Mouse (Mus musculus): Measurements from ENCODE around the gene Gpr19.

Gpr19 gene

DNA sequence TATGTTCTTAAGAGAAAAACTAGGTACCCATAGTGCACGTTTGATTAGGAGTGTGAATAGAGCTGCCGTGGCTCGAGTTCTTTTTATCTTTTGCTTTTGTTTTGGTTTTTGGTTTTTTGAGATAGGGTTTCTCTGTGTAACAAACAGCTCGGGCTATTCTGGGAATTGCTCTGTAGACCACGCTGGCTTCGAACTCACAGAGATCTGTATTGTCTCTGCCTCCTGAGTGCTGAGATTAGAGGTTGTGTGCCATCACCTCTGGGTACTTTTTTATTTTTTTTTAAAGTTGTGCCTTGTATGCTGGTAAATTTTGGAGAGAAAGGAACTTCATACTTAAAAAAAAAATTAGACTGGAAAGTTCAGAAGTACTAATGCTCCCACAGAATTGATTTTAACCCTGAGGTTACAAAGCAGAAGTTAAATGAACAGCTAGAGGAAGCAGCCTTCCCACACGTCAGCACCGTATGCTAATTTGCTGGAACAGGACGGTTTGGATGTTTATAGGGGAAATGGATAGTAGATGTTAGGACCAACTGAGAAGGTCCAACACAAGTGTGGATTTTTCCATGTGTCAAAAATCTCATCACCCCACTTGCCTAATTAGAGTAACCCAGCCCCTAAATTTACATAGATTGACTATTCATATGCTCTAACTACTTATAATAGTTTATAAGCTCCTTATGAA lies 24.3 kb upstream of the Gpr19 start:
- no peak for DNase-seq (ENCODE audit: extremely low spot score)

DNA sequence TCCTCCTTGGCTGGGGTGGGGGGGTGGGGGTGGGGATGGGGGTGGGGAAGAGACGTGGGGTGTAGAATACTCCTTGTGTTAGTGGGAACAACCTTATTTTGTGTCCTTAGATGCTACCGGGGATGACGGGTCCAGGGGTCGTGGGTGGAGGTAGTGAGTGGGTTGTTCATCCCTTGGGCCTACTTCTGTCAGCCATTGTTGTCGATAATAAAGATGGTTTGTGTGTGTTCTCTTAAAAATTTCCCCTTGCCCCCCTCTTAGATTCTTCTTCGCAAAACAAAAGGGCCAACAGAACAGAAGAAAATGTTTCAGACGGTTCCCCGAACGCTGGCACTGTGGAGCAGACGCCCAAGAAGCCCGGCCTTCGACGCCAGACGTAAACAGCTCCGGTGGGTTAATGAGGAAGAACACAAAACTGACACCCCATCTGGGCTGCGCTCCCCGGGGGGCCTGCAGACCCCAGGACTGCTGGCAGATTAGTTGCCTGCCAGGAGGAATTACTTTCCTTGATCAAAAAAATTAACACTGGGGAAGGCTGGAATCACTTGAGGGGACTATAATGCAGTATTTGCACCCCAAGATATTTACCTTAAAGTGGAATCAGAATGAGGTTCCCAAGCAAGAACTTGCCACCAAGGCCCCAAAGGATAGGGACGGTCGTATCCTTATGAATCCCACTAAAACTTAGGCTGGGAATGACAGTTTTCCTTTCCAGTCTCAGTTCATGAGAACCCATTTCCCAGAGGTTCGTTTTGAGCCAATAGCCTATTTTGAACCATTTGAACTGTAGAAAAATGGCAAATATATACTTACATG lies 23.5 kb upstream of the Gpr19 start:
- no peak for DNase-seq (ENCODE audit: extremely low spot score)

DNA sequence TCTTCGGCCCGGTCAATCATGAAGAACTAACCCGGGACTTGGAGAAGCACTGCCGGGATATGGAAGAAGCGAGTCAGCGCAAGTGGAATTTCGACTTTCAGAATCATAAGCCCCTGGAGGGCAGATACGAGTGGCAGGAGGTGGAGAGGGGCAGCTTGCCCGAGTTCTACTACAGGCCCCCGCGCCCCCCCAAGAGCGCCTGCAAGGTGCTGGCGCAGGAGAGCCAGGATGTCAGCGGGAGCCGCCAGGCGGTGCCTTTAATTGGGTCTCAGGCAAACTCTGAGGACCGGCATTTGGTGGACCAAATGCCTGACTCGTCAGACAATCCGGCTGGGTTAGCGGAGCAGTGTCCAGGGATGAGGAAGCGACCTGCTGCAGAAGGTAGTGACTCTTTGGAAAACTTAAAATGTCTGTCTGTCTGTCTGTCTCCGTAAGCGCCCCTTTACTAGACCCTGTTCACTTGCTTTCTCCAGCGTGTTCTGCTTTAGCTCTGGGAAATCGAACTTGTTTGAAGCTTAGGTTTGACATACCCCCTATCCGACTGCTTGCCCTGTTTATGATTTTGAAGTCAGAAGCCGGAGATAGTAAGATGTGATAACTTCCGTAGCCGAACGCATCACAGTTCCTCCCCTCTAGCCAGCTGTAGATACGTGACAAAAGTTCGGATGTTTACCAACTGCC lies 22.8 kb upstream of the Gpr19 start:
- peak; percentile 57 for DNase-seq (ENCODE audit: extremely low spot score)

DNA sequence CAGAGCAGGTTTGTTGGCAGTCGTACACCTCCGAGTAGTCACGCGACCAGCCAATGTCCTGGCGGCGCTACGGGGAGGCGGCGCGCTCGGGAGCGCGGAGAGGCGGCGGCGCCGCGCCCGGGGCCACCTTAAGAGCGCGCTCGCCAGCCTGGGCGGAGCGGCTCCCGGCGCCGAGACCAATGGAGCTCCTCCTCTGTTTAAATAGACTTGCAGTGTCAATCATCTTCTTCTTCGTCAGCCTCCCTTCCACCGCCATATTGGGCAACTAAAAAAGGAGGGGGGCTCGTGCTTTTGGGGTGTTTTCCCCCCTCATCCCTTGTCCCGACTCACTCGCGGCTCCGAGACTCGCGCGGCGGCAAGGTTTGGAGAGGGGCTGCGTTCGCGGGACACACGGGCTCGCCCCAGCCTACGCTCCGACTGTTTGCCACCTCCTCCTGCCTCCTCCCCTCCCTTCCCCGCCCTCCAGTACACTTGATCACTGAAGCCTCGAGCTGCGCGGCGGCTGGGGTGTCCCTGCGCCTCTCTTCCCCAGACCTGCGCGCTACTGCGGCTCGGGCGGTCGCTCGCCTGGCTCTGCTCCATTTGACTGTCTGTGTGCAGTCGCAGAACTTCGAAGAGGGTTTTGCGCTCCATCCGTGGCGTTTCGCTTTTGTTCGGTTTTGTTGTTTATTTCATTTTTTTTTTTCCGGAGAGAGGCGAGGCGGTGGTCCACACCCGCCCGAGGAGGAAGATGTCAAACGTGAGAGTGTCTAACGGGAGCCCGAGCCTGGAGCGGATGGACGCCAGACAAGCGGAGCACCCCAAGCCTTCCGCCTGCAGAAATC lies 22.0 kb upstream of the Gpr19 start, which contains the start of gene Cdkn1b:
Cdkn1b (plus strand) TSS at position 212 of the 824 bp plus-strand sequence.
- peak; percentile 92 for DNase-seq (ENCODE audit: extremely low spot score)

DNA sequence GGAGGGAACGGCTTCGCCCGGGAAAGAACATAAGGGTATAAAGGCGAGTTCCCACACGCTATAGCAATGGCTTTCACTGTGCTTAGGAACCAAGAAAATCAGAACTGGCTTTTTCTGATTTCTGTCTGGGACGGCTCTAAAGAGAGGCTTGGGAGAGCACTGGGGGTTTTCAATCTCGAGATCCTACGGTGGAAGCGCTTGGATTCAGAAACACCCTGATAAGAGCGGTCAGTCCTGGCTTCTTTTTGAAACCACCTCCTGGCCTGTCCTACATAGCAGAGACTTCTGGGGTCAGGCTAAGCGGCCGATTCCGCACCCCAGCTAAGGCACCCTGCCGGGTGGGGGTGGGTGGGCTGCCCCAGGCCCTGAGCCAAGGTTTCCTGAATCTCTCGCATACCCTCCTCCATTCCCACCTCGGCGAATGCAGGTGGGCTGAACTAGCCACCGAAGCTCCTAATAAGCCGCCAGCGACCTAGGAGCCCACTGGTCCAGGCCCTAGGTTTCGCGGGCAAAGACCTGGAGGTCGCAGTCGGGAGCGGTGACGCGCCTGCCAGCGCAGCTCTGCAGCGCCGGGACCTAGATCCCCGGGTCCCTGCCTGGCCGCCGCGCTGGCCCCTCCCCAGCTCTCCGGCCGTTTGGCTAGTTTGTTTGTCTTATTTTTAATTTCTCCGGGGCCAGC lies 21.3 kb upstream of the Gpr19 start:
- no peak for DNase-seq (ENCODE audit: extremely low spot score)

DNA sequence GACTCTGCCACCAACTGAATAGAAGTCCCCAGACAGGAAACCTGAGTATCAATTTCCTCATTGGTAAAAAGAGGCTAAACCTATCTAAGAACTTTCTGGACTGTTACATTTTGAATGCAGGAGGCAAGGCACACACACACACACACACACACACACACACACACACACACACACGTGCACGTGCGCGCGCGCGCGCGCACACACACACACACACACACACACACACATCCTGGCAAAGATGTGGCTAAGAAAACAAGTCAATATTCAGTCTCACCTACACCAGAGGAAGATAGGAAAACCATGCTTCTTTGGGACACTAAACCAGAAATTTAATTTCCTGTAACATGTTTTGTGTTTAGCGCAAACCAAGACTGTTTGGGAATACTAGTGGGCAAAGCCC lies 20.4 kb upstream of the Gpr19 start:
- no peak for DNase-seq (ENCODE audit: extremely low spot score)

DNA sequence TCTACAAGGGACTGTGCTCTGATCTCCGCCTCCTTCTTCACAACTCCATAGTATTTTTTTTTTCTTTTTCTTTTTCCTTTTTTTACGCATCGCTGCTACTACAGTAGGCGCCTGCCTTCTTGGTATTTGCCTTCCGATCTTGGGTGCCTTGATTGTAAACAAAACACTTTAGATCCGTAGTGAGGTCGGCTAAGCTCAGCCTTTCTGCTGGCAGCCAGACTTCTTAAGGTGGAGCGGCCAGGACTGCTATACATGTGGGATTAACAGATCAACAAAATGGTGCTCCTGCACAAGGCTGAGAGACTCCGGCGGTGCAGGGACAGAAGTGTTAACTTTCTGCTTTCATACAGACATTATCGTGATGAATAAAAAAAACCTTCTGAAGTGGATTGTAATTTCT lies 18.7 kb upstream of the Gpr19 start:
- peak; percentile 57 for DNase-seq (ENCODE audit: extremely low spot score)

DNA sequence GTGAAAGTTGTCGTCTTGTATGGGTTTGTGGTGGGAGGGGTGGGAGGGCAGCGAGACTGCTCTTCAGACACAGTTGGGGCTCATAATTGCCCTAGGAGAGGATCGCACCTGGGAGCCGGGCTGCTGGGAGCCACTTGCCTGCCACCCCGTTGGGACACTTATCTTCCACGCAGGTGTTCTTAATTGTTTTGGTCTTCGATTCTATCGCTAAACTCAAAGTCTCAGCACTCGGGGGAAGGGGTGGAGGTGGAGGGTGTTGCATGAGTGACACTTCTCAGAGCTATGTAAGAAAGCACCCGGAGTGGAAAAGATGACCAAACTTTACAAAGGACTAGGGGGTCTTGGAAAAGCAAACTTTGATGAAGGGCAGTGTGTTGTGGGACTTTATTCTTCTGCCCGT lies 18.3 kb upstream of the Gpr19 start:
- DNase-seq (ENCODE audit: extremely low spot score), result peak; percentile 36

DNA sequence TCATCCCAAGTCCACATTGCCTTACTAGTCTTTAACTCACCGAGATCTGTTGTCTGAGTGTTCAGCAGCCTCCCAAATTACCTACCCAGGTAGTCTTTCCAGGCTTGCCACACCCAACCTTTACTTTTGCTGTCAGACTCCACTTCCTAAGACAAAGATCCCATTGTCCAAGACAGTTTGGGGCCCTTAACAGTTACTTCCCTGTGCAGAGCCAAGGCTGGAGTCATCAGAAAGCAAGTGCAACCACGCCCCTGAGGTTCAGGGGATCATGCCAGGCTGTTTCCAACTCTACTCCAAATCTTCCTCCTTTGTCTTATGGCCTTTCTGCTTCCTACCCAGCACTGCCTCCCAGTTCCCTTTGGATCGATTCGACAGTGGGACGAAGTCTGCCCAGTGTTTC lies 16.1 kb upstream of the Gpr19 start:
- DNase-seq (ENCODE audit: extremely low spot score), result no peak

DNA sequence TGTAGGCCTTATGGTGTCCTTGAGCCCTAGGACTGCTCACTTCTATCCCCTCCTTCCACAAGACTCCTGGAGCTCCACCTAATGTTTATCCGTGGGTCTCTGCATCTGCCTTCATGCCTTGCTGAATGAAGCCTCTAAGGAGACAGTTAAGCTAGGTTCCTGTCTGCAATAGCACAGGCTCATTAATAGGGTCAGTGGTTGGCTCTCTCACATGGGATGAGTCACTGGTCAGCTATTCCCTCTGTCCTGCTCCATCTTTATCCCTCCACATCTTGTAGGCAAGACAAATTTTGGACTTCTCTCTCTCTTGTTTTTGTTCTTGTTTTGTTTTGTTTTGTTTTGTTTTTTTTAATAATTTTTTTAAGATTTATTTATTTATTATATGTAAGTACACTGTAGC lies 7.4 kb upstream of the Gpr19 start:
- no peak for DNase-seq (ENCODE audit: extremely low spot score)

DNA sequence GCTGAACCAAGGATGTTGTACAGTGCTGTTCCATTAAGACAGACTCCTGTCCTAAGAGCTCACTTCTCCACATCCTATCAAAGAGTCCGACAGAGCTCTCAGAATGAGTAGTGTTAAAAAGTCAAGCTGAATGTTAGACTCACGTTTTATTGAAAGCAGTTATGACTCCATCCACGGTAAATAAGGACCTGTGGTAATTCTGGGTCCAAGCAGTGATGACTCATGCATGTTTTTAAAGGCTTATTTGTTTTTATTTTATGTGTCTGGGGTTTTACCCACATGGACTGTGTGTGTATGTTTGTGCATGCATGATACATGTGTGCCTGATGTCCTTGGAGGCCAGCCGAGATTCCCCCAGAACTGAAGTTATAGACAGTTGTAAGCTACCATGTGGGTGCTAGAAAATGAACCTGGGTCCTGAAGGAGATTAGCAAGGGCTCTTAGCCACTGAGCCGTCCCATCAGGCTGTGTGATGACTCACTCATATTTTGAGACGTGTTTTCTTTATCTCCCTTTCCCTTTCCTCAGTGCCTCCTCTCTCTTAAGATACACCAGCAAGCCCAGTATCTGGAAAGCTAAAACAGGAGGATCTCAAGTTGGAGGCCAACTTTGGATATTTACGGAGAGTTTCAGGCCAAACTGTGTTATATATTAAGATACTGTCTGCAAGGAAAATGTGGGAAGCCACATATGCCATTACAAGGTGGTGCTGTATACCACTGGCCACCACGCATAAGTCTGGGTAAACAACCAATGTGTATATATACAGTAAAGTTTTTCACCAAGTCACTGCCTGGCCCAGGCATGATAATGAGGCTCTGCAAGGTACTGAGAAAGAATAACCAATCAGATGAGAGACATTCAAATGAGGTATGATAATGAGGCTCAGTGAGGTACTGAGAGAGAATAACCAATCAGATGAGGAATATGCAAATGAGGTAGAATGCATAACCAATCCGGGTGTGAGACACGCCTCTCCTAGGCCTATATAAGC lies 5.8 kb upstream of the Gpr19 start:
- DNase-seq (ENCODE audit: extremely low spot score), result no peak

DNA sequence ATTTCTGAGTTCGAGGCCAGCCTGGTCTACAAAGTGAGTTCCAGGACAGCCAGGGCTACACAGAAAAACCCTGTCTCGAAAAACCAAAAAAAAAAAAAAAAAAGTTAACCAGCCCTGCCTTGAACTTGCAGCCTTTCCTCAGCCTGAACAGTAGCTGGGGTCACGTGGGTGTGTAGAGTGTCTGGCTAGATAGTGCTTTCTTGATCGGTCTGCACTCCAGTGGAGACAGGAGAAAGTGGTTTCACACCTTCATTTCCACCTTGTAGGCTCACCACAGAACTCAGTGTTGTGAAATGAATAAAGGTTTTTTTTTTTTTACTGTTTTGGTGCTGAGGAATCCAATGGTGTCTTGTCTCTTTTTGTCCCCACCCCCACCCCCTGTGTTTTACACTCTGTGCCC lies 5.0 kb upstream of the Gpr19 start:
- no peak for DNase-seq (ENCODE audit: extremely low spot score)

DNA sequence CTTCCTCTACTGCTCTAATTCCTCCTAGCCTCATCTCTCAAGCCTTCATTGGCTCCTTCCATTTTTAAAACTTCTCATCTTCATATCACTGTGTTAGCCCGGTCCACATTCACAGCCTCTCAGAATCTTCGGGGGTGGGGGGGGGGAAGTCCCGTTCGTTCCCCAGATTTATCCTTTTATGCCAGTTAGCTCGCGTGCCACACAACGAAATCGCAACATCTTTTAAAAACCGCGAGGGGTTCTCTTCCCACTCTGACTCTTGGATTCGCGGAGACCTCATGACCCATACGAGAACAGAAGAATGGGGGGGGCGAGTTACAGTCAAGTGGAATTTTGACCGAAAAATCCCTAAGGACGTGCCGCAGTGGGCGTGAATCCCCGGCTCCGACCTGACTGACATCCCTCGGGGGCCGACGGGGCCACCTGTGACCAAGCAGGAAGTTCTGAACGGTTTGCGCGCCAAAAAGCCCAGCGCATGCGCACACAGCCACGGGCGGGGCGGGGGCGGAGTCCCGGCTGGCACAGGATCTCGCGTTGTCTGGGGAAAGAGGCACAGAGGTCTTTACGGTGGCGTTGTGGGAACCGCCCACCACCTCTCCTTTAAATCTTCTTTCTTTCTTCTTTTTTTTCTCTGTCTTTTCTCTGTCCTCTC lies 809 bp downstream of the Gpr19 start:
- peak; percentile 99 for DNase-seq (ENCODE audit: extremely low spot score)

DNA sequence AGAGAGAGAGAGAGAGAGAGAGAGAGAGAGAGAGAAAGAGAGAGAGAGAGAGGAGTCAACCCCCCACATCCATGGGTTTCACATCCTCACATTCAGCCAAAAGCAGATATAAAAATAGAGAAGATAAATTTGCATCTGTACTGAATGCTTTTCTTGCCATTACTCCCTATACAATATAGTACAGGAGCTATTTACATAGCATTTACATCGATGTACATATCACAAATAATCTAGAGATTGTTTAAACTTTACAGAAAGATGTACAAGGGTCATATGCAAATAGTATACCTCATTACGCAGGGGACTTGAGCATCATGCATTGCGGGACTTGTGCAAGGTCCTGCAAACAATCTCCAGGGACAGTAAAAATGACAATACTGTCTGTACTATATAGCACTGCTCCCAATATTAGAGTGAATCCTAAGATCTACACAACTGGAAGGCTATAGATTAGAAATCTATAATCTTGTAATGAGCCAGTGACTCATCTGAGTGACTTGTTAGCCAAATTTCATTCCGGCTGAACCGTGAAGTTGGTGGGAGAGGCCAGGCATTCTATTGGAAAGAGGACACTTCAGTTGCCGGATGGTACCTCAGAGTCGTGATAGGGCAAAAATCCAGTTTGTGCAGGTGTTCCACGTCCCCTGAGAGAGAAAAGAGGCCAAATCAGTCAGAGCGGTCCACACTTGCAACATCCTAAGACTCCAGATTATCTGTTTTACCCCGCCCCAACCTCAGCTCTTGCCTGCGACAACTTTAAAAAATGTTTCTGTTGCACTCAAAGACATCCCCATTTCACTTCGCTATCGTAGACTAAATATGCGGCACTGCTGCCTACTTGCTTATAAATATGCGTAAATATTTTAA lies 1.6 kb downstream of the Gpr19 start:
- DNase-seq (ENCODE audit: extremely low spot score), result no peak

DNA sequence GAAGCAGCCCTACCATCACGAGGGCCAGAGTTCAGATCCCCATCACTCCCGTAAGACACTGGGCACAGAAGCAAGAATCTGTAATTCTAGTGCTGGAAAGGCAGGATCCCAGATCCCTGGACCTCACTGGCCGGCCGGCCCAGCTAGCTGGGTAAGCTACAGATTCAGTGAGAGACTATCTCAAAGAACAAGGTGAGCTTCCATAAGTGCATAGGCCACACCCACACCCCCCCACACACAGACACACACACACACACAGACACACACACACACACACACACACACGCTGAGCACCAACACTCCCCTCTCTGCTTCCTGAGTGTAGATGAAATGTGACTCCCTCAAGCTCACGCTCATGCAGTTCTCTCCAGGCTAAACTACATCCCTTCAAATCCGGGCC lies 7.9 kb downstream of the Gpr19 start:
- DNase-seq (ENCODE audit: extremely low spot score), result no peak

DNA sequence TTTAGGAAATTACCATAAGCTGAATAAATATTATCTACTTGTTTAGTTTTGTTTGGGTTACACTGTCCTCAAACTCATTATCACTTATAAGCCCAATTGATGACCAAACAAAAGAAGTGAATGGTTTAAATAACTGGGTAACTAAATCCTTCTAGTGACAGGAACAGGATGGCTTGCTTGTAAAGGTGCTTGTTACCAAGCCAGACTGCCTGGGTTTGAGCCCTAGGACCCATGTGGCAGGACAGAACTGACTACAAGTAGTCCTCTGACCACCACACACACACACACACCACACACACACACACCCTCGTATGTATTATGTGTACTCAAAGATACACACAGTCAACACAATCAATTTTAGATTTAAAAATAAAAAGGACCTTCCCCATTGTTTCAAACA lies 8.6 kb downstream of the Gpr19 start:
- DNase-seq (ENCODE audit: extremely low spot score), result no peak

DNA sequence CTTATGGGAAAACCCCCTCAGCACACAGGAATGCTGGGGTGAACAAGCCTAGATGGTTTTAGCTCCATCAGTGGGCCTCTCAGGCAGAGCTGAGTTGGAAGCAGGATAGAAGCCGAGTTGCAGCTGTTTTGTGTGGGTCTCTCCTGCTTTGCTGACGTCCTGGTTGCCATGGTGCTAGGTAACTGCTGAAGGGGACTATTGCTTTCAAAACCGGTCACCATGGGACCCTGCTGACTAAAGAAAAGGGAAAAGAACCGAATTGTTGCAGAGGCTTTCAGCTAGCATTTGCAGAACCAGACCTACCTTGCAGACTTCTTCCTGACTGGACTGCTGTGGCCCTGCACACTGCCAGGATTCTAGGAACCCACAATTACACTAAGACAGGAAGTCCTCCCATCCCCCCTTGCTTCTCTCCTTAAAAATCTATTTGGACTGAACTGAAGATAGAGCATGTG lies 9.8 kb downstream of the Gpr19 start:
- DNase-seq (ENCODE audit: extremely low spot score), result peak; percentile 48

DNA sequence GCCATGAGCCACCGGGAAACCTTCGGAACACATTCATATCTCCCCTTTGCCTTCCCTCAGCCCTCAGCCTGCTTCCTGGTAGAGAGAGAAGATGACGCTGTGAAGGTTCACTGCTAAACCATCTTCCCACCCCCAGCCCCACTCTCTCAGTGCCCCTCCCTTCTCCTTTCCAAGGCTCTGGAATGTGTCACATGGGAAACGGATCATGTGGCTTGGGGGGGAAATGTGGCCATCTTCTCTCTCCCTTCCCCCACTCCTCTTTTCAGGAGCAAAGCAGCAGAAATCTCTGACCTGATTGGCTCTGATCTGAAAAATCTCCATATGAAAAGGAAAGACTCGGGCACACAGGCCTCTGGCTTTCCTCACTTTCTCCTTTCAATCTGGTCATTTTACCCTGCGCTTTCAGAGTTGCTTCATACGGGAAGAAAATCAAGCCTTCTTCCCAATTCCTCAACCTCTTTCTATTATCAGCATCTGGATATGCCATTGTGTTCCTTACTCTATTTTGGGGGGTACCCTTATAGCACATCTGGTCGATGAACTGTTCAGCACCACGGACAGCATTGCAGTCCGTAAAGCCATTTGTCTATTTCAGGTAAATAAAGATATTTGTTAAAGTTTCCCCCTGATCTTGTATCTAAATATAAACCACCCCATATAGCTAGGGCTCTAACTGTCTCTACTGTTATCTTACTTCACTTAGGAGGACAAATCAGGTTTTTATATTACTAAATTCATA lies 10.5 kb downstream of the Gpr19 start:
- DNase-seq (ENCODE audit: extremely low spot score), result peak; percentile 87

Measured in embryo, embryonic 9.5 days (tissue).